Mouse (Mus musculus): ENCODE data around the gene Draxin.

GRCm38 (mm10) chr4:148058993-148059392 lies 71.5 kb downstream of the Draxin start:
- TF ChIP-seq CTCF (IDR thresholded peaks at IDR 0.05; ENCODE audit: extremely low read depth, insufficient read length, insufficient replicate concordance, low read depth, low read length) (no peak), POLR2A (IDR thresholded peaks at IDR 0.05; ENCODE audit: low read depth, low read length) (no peak)

All from small intestine, adult 2 months (tissue).